Mouse (Mus musculus) monocyte, adult 2 months (primary cell): Measurements from ENCODE around the gene Mybph.
A peak's percentile ranks its signal among the peaks of the same experiment; 100 is the strongest.
"Not testable (repeated sequence)": the region's sequence is repeated elsewhere in the genome, so short reads cannot be mapped to it uniquely, and the experiment has no call there.

Source experiments
- DNase-seq, 2 experiments: peaks; one replicate each; pipeline ENCODE4 v3.0.0; 2022; ENCODE audit warnings: low spot score in 2 of 2, low read depth in 1 of 2

Mybph gene

GRCm38 (mm10) chr1:134232326-134232725, 39.1 kb downstream of the Mybph start:
- no peak for DNase-seq

- DNase-seq: no peak
Measured at GRCm38 (mm10) chr1:134232778-134233531, 39.7 kb downstream of the Mybph start.

GRCm38 (mm10) chr1:134233681-134234454, 40.6 kb downstream of the Mybph start:
- DNase-seq: no peak

- DNase-seq: no peak
Measured at GRCm38 (mm10) chr1:134234455-134235390, 41.5 kb downstream of the Mybph start.

- no peak for DNase-seq
Measured at GRCm38 (mm10) chr1:134235391-134235921, 42.2 kb downstream of the Mybph start, which contains the start of gene Adora1. Gene Adora1 (minus strand): TSS chr1:134235431.

- DNase-seq: no peak
Measured at GRCm38 (mm10) chr1:134236142-134236541, 42.9 kb downstream of the Mybph start.

- no peak for DNase-seq
Measured at GRCm38 (mm10) chr1:134237438-134237837, 44.2 kb downstream of the Mybph start.

GRCm38 (mm10) chr1:134240701-134241100, 47.5 kb downstream of the Mybph start:
- DNase-seq: no peak

GRCm38 (mm10) chr1:134241298-134241697, 48.0 kb downstream of the Mybph start:
- DNase-seq: no peak

GRCm38 (mm10) chr1:134242286-134242685, 49.0 kb downstream of the Mybph start:
- DNase-seq: no peak

GRCm38 (mm10) chr1:134243505-134243904, 50.3 kb downstream of the Mybph start:
- no peak for DNase-seq

GRCm38 (mm10) chr1:134243948-134244914, 51.0 kb downstream of the Mybph start:
- DNase-seq: peak; percentile 36 to 54

- no peak for DNase-seq
Measured at GRCm38 (mm10) chr1:134245004-134245717, 51.9 kb downstream of the Mybph start.

- no peak for DNase-seq
Measured at GRCm38 (mm10) chr1:134246590-134246989, 53.3 kb downstream of the Mybph start.

- DNase-seq: not testable (repeated sequence)
Measured at GRCm38 (mm10) chr1:134249681-134250080, 56.4 kb downstream of the Mybph start.
